Mouse (Mus musculus): ENCODE measurements at regions not wholly inside any gene's neighbourhood (a gene's known extent, or its start where the extent isn't known, plus 50 kb on each side); places are given as distances from the start of the nearest gene placed in this dataset.

DNA sequence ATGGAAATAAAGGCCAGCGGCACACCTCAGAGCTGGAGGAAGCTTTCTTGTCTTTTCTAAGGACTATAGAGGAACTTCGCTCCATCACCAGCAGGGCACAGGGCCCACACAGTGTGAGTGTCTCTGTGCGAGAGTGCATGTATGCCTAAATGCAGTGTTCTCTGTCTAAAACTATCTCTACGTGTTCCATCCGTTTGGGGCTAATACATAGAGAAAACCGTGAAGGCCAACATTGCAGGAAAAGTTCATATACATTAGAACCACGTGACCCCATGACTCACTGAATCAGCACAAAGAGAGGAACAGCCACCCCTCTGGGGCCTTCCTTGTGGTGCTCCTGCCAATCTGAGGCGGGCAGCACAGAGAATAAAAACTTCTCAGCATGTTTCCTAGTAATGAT, 431.4 kb upstream of the Mctp2 start:
- no peak for DNase-seq (ENCODE audit: low read depth, low spot score)

DNA sequence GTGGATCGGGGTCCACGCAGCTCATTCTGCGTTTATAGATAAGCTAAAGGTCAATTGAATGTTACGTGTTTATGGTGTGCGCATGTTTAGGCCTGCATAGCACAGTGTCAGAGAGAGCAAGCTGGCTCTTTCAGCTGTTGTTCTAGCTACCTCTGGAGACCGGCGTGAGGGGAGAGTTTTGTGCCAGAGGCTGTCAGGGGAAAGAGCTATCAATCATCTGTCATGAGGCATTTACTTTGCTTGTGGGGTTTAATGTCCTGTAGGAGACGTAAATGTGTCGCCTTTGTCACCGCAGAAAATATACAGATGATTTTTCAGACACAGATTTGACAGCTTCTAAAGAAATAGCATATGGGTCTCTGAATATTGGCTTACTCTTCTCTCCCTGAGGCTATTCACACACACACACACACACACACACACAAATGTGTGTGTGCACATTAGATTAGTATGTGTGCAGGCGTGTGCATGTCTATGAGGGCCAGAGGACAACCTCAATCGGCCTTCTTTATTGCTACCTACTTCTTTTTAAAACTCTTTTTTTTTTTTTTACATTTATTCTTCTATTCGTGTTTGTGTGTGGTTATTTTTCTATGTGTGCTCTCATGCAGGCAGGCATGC, 432.0 kb upstream of the Mctp2 start:
- DNase-seq (ENCODE audit: low read depth, low spot score): no peak

DNA sequence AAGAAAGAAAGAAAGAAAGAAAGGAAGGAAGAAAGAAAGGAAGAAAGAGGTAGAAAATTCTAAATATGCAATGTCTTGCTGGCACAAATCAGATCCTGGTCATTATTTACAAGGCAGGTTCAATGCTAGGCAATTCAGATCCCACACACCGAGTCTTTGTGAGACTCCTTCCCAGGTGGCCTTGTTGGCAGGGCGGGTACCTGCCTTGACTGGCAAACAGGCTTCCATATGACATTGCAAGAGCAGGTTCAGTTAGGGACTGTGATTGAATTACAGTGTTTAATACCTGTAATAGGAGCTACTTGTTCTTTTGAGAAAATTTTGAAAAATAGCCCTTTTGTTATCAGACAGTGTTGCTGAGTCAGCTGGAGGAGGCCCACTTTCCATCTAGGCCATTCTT, 436.0 kb upstream of the Mctp2 start:
- DNase-seq (ENCODE audit: low read depth, low spot score): no peak

GRCm38 (mm10) chr7:72751501-72751917, 445.1 kb upstream of the Mctp2 start:
- DNase-seq (ENCODE audit: low read depth, low spot score): peak; percentile 53

DNA sequence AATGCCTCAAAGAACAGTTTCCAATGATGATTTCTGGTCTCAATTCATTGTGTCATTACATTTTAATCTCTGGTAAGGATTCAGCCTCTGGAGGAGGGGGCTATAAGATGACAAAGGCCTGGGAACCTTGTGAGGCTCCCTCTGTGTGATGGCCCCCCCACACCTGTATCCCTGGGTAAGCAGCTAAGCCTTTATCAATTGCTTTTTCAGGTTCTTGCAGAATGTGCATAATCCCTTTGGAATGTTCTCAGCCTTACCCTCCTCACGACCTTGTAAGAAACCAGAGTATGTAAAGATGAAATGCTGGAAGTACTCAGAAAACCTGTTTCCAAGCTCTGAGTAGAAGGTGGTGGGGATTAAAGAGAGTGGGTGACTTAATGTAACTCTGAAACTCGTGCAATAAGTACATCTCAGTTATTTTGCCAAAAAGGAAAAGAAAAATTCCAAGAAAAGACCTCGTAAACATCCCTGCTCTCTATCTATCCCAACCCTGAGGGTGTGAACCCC, 446.7 kb upstream of the Mctp2 start:
- no peak for DNase-seq (ENCODE audit: low read depth, low spot score)

DNA sequence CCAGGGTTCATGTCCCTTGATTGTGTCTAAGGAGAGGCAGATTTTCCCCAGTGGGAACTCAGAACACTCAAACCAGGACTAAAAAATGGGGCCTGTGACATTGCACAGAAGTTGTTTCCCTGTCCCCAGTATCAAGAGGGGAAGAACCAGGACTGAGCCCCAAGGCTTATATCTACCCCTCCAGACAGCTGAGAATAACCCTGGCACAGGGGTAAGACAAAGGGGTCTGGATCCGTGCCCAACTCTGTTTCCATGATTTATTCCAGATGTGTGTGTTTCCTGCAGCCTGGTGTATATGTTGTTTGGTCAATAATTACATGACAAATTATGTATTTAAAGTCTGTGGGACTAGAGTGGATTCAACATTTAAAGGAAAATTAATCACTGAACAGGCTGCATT, 456.3 kb upstream of the Mctp2 start:
- no peak for DNase-seq (ENCODE audit: low read depth, low spot score)

DNA sequence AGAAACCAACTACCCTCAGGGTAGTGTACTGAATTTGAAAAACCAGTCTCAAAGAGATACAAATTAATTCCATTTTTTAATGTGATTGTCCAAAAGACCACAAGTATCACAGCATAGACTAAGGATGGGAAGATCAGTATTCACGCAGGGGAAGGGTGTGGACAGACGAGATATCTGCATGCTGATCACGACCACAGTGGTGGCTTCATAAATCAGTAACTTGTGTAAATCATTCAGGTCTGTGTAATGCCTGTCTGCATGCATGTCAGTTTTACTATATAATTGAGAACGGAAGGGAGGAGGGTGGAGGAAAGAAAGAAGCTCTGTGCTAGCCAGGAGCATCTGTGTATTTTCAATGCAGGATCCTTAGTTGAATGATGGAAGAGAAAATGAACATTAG, 462.3 kb upstream of the Mctp2 start:
- no peak for DNase-seq (ENCODE audit: low read depth, low spot score)

- no peak for DNase-seq (ENCODE audit: low read depth, low spot score)
Measured at GRCm38 (mm10) chr7:72774031-72774770, 467.8 kb upstream of the Mctp2 start.

DNA sequence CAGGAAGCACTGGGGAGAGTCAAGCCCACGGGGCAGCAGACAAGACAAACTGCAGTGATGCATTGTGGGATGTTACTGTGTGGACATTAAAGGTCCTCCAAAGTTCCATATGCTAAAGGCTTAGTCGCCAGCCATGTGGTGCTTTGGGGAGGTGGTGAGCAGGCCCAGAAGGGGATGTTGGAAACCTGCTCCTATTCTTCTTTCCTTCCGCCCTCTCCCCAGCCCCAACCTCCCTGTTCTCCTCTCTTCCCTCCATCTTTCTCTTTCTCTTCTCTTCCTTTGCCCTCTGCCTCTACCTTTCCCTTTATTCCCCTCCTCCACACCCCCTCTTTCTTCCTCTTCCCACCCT, 468.3 kb upstream of the Mctp2 start:
- no peak for DNase-seq (ENCODE audit: low read depth, low spot score)

DNA sequence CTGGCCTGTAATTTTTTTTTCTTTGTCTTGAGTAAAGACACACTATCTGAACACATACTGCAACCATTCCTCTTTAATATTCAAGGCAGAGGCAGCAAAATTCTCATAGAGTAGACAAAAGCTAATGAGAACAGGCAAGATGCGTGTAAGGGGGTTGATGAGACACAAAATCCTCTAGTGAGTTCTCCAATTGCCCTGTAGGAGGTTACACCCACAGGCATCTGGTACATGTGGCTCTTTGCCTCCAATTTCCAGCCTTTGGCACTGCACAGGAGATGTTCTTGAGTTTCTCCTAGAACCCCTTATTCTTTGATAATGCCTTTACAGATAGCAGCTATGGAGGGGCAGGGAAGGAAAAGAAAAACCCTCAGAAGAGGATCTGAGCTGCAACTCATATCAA, 480.9 kb upstream of the Mctp2 start:
- no peak for DNase-seq (ENCODE audit: low read depth, low spot score)

DNA sequence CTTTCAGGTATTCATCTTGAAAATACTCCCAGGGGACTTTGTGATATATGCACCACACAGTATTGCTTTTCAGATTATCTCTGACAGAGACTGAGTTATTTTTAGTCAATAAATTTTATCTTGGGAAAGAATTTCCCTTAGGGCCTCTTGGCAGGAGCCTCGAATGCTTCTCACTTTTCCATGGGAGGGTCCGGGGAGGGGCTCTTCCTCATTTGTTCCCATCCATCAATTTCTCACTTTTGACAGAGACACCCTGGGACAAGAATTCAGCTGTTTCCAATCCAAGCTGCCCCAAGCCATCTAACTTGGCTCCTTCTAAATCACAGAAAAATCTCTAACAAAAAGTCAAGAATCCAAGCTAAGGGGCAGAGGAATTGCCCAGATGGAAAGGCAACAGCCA, 481.9 kb upstream of the Mctp2 start:
- DNase-seq (ENCODE audit: low read depth, low spot score): peak; percentile 24

DNA sequence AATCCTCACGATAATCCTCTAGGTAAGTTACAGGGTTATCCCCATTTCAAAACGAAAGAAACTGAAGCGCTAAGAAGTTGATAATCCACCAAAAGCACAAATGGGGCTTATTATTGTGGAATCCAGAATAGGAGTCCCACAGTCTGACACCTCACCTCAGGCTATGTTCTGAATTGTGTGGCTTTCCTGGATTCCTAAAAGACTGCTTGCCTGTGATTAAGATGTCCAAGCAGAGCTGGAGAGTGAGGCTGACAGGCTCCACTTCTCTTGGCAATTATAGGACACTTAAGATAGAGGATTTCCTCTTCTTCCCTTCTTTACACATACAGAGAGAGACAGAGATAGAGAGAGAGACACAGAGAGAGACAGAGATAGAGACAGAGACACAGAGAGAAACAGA, 515.7 kb upstream of the Mctp2 start:
- DNase-seq (ENCODE audit: low read depth, low spot score): no peak

DNA sequence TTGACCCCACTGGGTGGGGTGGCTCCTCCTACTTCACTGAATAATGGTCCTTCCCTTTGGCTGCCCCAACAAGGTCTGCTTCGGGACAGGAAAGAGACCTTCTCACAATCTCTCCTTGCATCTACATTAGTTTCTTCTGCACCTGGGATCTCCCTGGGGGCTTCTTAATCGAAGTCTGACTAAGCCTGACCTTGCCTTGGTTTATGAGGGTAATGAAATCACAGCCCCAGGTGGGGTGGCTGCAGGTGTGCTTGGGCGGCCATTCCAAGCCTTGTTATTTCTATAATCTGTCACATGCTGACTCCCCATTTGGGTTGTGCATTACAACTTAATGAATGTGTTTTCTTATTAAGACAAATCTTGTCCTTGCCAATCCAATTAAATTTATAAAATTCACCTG, 520.2 kb upstream of the Mctp2 start:
- DNase-seq (ENCODE audit: low read depth, low spot score): no peak

DNA sequence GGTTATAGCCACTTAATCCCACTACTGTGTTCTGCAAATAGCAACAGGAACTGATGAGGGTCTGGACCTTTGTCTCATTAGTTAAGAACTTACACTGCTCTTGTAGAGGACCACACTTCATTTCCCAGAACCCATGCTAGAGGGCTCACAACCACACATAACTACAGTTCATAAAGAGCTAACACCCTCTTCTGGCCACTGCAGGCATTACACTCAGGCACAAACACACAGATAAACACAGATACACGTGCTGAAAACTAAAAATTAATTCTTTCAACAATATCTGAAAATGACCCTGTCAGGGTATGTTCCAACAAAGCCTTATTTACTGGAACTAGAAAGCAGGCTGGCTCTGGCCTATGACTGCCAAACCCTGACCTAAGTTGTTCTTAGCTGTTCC, 529.0 kb upstream of the Mctp2 start:
- DNase-seq (ENCODE audit: low read depth, low spot score): no peak

DNA sequence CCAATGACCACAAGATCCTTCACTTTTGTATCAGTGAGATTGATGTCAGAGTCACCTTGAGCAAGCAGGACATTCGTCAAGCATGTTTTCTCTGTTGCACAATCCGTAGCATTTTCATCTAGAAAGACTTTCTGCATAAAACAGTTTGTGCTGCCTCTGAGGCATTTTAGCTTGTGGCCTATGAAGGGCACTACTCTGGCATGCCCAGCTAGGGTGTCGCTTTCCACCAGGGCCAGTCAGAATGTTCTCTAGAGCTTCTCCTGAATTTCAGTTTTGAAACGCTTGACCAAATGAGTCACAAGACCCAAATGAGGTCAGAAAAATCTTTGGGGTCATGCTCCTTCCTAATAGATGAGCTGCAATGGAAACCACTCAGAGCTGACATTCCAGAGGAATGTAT, 529.6 kb upstream of the Mctp2 start:
- DNase-seq (ENCODE audit: low read depth, low spot score): no peak

DNA sequence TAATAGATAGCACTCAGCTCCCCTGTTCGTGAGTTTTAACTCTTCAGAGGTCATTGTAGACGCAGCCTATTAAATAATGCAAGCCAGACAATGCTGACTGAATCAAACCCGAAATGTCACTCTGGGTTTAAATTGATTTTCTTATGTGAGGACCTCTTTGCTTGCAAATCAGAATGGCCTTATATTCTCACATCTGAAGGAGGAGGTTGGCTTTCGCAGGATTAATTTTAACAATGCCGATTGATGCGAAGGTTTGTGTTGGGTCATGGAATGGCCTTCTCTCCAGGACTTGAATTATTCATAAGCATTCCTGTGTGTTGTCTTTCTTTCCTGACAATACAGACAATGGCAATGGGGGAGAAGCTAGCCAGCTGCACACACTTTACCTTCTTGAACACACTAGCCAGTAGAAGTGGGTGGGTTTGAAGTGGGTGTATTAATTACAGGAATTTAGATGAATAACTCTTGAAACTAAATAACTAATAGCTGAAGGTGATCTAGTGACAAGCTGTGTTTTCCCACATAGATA, 530.1 kb upstream of the Mctp2 start:
- no peak for DNase-seq (ENCODE audit: low read depth, low spot score)

DNA sequence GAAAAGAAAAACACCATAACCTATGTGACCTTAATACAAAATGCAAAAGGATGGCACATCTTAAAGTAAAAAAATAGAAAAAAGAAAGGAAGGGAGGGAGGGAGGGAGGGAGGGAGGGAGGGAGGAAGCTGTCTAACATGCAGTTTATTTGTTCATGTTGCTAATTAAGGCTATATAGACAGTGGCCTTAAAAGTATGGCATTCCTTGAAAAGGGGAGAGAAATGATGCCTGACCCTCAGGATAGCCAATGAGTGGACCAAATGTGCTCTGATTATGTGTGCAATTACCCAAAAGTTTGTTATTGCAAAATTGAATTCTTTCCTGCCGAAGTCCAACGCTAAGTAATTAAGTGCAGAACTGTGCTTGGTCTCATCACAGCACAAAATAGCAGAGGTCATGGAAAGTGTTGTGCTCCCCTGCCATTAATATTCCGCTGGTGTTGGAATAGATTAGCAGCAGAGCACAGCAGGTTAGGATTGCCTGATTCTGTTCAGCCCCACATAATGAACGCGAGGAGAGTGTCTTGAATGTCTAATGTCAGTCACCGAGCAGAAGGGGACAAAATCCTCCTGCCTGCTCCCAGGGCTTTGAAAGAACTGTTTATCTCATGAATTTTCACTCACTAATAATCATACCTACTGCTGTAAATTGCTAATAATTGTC, 531.7 kb upstream of the Mctp2 start:
- no peak for DNase-seq (ENCODE audit: low read depth, low spot score)

GRCm38 (mm10) chr7:72851346-72851745, 524.0 kb upstream of the Rgma start:
- DNase-seq (ENCODE audit: low read depth, low spot score): no peak

DNA sequence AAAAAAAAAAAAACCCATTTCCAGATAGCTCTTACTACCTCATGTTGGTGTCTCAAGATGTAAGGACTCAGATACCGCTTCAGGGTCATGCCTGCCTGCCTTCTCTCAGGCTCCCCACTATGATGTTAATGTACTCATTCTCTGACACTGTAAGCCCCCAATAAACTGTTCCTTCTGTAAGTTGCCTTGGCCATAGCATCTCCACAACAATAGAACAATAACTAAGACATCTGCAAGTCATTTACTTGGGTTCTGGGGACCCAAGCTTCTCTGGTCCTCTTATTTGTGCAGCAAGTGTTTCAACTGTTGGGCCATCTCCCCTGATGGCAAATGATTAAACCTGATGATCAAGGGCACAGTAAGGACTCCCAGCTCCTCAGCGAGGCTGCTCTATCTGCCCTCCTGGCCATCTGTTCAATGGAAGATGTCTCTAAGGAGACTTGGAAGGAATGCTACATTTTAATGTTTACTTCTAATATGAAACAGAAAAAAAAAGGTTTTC, 520.8 kb upstream of the Rgma start:
- no peak for DNase-seq (ENCODE audit: low read depth, low spot score)

- DNase-seq (ENCODE audit: low read depth, low spot score): no peak
Measured at GRCm38 (mm10) chr7:72866966-72867754, 508.1 kb upstream of the Rgma start.

GRCm38 (mm10) chr7:72869068-72869467, 506.2 kb upstream of the Rgma start:
- DNase-seq (ENCODE audit: low read depth, low spot score): no peak

DNA sequence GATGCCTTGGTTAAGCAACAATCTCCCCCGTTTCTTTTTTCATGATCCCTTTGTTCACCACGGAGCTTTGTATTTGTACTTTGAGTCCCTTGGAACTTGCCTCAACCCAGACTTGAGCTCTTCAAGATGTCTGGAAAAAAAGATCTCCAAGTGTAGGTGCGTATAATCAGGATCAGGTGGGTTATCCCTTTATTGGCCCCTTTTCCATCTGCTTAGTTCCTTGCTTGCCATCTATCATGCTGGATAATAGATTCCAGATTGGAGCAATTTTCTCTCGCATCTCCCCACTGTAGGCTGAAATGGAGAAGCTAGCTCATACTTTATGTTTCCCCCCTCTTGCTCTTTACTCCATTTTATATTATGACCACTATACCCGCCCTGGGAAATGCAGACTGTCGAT, 474.5 kb upstream of the Rgma start:
- peak; percentile 27 for DNase-seq (ENCODE audit: low read depth, low spot score)
